Mouse (Mus musculus): Measurements from ENCODE around the gene Paqr4. TPM values are rescaled to one million over a fixed set of nuclear protein-coding genes. Genes with fewer than 3 reads are reported as not detected.

The Paqr4 gene
- total and polyA plus RNA-seq, 3 experiments, result 1.0 to 2.8 (median 1.1) TPM

GRCm38 (mm10) chr17:23737493-23738445 is 2.9 kb downstream of the Paqr4 start:
- no peak overlapping the region for H3K4me2 ChIP-seq (ENCODE audit: insufficient read depth, low read depth, poor library complexity, severe bottlenecking)
- H3K36me3 ChIP-seq (replicated peaks in 1 of 2; ENCODE audit: control insufficient read depth in 1 of 2, insufficient read depth in 1 of 2, low read length in 1 of 2), result peaks cover 27 to 49% of the 10 kb centered on the region in 2 experiments
- in situ Hi-C loops (cut with MboI; ENCODE audit: low pct_ligation_motif_present, low pct_unique_long_range_greater_than_20kb, low sequenced_read_pairs), result no loop called here
- H3K4me1 ChIP-seq (ENCODE audit: control insufficient read depth in 1 of 2, insufficient read depth in 2 of 2), result peaks cover 7 to 16% of the 10 kb centered on the region in 2 experiments; a peak in 3 of 4 replicates
- no peak for TF ChIP-seq ZC3H11A (IDR thresholded peaks at IDR 0.05; ENCODE audit: low read depth, low read length)
- no peak for TF ChIP-seq MXI1 (IDR thresholded peaks at IDR 0.05; ENCODE audit: low read depth, low read length)
- no peak for TF ChIP-seq CHD2 (IDR thresholded peaks at IDR 0.05; ENCODE audit: low read length)
- TF ChIP-seq USF2 (conservative IDR thresholded peaks at IDR 0.05; ENCODE audit: low read depth, low read length), result no peak
- no peak for TF ChIP-seq JUND (conservative IDR thresholded peaks at IDR 0.05; ENCODE audit: low read depth, low read length)
- TF ChIP-seq ZMIZ1 (IDR thresholded peaks at IDR 0.05; ENCODE audit: low read depth, low read length), result no peak
- TF ChIP-seq CTCF (conservative IDR thresholded peaks at IDR 0.05 in 1 of 2, IDR thresholded peaks at IDR 0.05 in 1 of 2; ENCODE audit: low read depth in 2 of 2, low read length in 2 of 2), result peak in 1 of 2 experiments; percentile 33; a peak in 2 of 4 replicates
- TF ChIP-seq KAT2A (IDR thresholded peaks at IDR 0.05; ENCODE audit: insufficient replicate concordance, low read length), result no peak
- TF ChIP-seq RCOR1 (conservative IDR thresholded peaks at IDR 0.05; ENCODE audit: low read depth, low read length), result no peak
- no peak for TF ChIP-seq TCF12 (IDR thresholded peaks at IDR 0.05; ENCODE audit: low read depth, low read length)
- peak; percentile 16; the same call in 1 of the 2 replicates for TF ChIP-seq SMC3 (IDR thresholded peaks at IDR 0.05; ENCODE audit: low read depth, low read length)
- no peak; the same call in 1 of the 2 replicates for TF ChIP-seq RAD21 (IDR thresholded peaks at IDR 0.05; ENCODE audit: low read depth, low read length)
- no peak overlapping the region for H3K9ac ChIP-seq (ENCODE audit: insufficient read depth, low read depth)
- DNase-seq (ENCODE audit: extremely low read depth), result no peak
- no peak overlapping the region for H3K4me3 ChIP-seq (replicated peaks in 1 of 3; ENCODE audit: low read depth in 2 of 3, low read length in 2 of 3, poor library complexity in 1 of 3)
- H3K27me3 ChIP-seq (replicated peaks), result peaks cover 40% of the 10 kb centered on the region
- H3K27ac ChIP-seq (ENCODE audit: insufficient read depth, low read depth), result no peak overlapping the region
- no peaks in the 10 kb centered on the region for H3K9me3 ChIP-seq (replicated peaks; ENCODE audit: low read length)
- H3K79me2 ChIP-seq (replicated peaks; ENCODE audit: control insufficient read depth, extremely low read depth, insufficient read depth, poor library complexity, severe bottlenecking), result no peaks in the 10 kb centered on the region
- dilution Hi-C loops (cut with MboI; ENCODE audit: extremely low pct_ligation_motif_present, extremely low pct_unique_long_range_greater_than_20kb, low sequenced_read_pairs), result no loop called here

DNA sequence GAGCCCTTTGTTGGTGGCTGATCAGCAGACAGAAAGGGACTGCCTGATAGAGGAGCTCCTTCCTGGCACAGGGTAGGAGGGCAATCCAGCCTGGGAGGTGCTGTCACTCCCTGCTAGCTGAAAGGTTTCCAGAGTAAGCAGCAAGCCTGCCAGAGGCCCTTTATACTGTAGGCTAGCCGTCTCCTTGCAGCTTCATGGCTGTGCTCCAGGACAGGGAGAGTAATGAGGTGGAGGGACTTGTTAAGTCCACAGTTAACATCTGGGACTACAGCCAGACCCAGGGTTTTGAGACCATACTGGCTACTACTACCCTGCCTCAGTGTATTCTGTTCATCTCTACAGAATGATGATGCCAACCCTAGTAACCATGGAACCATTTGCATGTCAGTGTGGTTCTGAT is 6.3 kb downstream of the Paqr4 start:
- peaks cover 9% of the 10 kb centered on the region for H3K27me3 ChIP-seq (replicated peaks)
- no peak overlapping the region for H3K9ac ChIP-seq (ENCODE audit: insufficient read depth, low read depth)
- H3K9me3 ChIP-seq (replicated peaks; ENCODE audit: low read length), result no peaks in the 10 kb centered on the region
- in situ Hi-C loops (cut with MboI; ENCODE audit: low pct_ligation_motif_present, low pct_unique_long_range_greater_than_20kb, low sequenced_read_pairs), result no loop called here
- H3K36me3 ChIP-seq (replicated peaks in 1 of 2; ENCODE audit: control insufficient read depth in 1 of 2, insufficient read depth in 1 of 2, low read length in 1 of 2), result peaks cover 27 to 63% of the 10 kb centered on the region in 2 experiments
- no peak overlapping the region for H3K4me3 ChIP-seq (replicated peaks in 1 of 3; ENCODE audit: low read depth in 2 of 3, low read length in 2 of 3, poor library complexity in 1 of 3)
- H3K4me1 ChIP-seq (ENCODE audit: control insufficient read depth in 1 of 2, insufficient read depth in 2 of 2), result no peaks in the 10 kb centered on the region; a peak in 1 of 4 replicates
- H3K4me2 ChIP-seq (ENCODE audit: insufficient read depth, low read depth, poor library complexity, severe bottlenecking), result no peak overlapping the region
- dilution Hi-C loops (cut with MboI; ENCODE audit: extremely low pct_ligation_motif_present, extremely low pct_unique_long_range_greater_than_20kb, low sequenced_read_pairs), result no loop called here
- TF ChIP-seq MXI1 (IDR thresholded peaks at IDR 0.05; ENCODE audit: low read depth, low read length), result no peak
- no peak for TF ChIP-seq CHD1 (IDR thresholded peaks at IDR 0.05; ENCODE audit: low read depth, low read length)
- TF ChIP-seq GABPA (IDR thresholded peaks at IDR 0.05; ENCODE audit: insufficient replicate concordance, low read depth, low read length), result no peak
- no peak for TF ChIP-seq MEF2A (IDR thresholded peaks at IDR 0.05; ENCODE audit: borderline replicate concordance, low read depth, low read length)
- TF ChIP-seq E2F4 (IDR thresholded peaks at IDR 0.05; ENCODE audit: insufficient replicate concordance, low read depth, low read length), result no peak
- no peak for TF ChIP-seq JUN (IDR thresholded peaks at IDR 0.05; ENCODE audit: insufficient read depth, low read depth, low read length)
- no peak for TF ChIP-seq JUND (conservative IDR thresholded peaks at IDR 0.05; ENCODE audit: low read depth, low read length)
- no peak for TF ChIP-seq CHD2 (IDR thresholded peaks at IDR 0.05; ENCODE audit: low read length)
- TF ChIP-seq MAFK (IDR thresholded peaks at IDR 0.05; ENCODE audit: insufficient replicate concordance, low read length), result no peak
- no peak for TF ChIP-seq KAT2A (IDR thresholded peaks at IDR 0.05; ENCODE audit: insufficient replicate concordance, low read length)
- no peak for TF ChIP-seq RCOR1 (conservative IDR thresholded peaks at IDR 0.05; ENCODE audit: low read depth, low read length)
- TF ChIP-seq PAX5 (IDR thresholded peaks at IDR 0.05; ENCODE audit: low read length), result no peak
- TF ChIP-seq HCFC1 (IDR thresholded peaks at IDR 0.05; ENCODE audit: low read depth, low read length), result no peak
- TF ChIP-seq ZKSCAN1 (IDR thresholded peaks at IDR 0.05; ENCODE audit: borderline replicate concordance, low read depth, low read length), result no peak
- no peak for TF ChIP-seq USF2 (conservative IDR thresholded peaks at IDR 0.05; ENCODE audit: low read depth, low read length)
- no peak for TF ChIP-seq POLR2A (IDR thresholded peaks at IDR 0.05; ENCODE audit: low read depth, low read length)
- no peak for TF ChIP-seq ELF1 (IDR thresholded peaks at IDR 0.05; ENCODE audit: low read depth, low read length)
- TF ChIP-seq UBTF (IDR thresholded peaks at IDR 0.05; ENCODE audit: low read depth, low read length), result no peak
- no peak for TF ChIP-seq RAD21 (IDR thresholded peaks at IDR 0.05; ENCODE audit: low read depth, low read length)
- no peak for TF ChIP-seq TCF12 (IDR thresholded peaks at IDR 0.05; ENCODE audit: low read depth, low read length)
- DNase-seq (ENCODE audit: extremely low read depth), result no peak
- H3K79me2 ChIP-seq (replicated peaks; ENCODE audit: control insufficient read depth, extremely low read depth, insufficient read depth, poor library complexity, severe bottlenecking), result no peaks in the 10 kb centered on the region; the same call in 1 of the 2 replicates
- H3K27ac ChIP-seq (ENCODE audit: insufficient read depth, low read depth), result no peak overlapping the region
